Mouse (Mus musculus): ENCODE data around the gene Cc2d1a. TPM values are rescaled to one million over a fixed set of nuclear protein-coding genes. Genes with fewer than 3 reads are reported as not detected.
A peak's percentile ranks its signal among the peaks of the same experiment; 100 is the strongest.

Gene Cc2d1a
- polyA plus RNA-seq, 1 experiment from 2014 or later: 23.6 TPM

DNA sequence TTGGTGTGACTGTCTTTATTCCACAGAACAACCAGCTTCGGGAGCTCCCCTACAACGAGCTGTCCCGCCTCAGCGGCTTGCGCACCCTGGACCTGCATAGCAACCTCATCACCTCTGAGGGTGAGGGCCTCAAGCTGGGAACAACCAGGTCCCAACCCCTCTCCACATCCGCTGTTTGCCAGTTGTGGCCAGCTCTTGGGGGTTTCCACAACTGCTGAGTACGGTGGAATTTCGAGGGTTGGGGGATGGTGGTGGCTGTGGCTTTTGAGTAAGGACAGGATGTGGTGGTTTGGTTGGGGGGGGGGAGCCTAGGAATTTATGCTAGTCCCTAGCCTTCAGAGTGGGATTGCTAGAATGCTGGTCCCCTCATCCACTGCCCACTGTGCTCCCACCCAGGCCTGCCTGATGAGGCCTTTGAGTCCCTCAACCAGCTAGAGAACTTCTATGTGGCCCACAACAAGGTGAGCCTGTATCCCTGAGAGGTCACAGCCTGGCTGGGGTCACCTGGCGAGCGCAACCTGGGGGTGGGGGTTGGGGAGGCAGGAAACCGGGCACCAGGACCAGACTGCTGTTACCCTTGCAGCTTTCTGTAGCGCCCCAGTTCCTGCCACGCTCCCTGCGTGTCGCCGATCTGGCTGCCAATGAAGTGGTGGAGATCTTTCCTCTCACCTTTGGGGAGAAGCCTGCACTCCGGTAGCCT, 20.4 kb downstream of the Cc2d1a start:
- ATAC-seq (ENCODE audit: insufficient read depth): peak; percentile 45
- DNase-seq: peak; percentile 52
- Histone ChIP-seq H3K27me3 (ENCODE audit: insufficient read depth, low read length) (no peaks in the 10 kb centered on the region), H3K9me3 (ENCODE audit: low read depth, low read length) (no peaks in the 10 kb centered on the region), H3K9ac (no peak overlapping the region), H3K4me3 (ENCODE audit: low read depth, low read length) (no peak overlapping the region), H3K4me2 (no peak overlapping the region; the same call in 1 of the 2 replicates), H3K4me1 (ENCODE audit: insufficient read depth) (0 out of 2 replicates have a peak, but pooled peaks cover 4% of the 10 kb centered on the region), H3K27ac (ENCODE audit: low read depth) (no peak overlapping the region), H3K36me3 (ENCODE audit: insufficient read depth) (0 out of 2 replicates have a peak, but pooled peaks cover 8% of the 10 kb centered on the region)
- TF ChIP-seq CTCF (IDR thresholded peaks at IDR 0.05; ENCODE audit: low read depth): no peak
- WGBS: 43% methylated on average over 17 of the region's 17 CpGs

DNA sequence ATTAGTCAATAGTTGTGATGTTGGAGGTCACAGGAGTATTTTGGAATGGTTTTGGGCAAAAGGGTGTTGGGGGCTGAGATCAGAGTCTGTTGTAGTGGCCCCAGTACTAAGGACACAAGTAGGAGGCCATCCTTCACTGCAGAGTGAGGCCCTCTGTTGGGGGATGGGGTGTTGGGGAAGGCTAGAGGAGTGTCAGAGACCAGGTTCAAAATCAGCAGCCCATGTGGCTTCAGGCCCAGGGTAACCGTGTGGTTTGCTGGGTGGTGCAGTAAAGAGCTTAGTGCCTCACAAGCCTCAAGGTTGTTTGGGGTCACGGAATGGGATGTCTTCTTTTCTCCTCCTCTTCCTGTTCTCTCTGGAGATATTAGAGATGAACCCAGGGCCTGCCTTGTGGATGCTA, 21.0 kb downstream of the Cc2d1a start:
- Histone ChIP-seq H3K27ac (ENCODE audit: low read depth) (no peak overlapping the region), H3K36me3 (ENCODE audit: insufficient read depth) (0 out of 2 replicates have a peak, but pooled peaks cover 2% of the 10 kb centered on the region), H3K4me3 (ENCODE audit: low read depth, low read length) (no peak overlapping the region), H3K27me3 (ENCODE audit: insufficient read depth, low read length) (no peaks in the 10 kb centered on the region), H3K4me1 (ENCODE audit: insufficient read depth) (0 out of 2 replicates have a peak, but pooled peaks cover 4% of the 10 kb centered on the region), H3K9me3 (ENCODE audit: low read depth, low read length) (no peaks in the 10 kb centered on the region), H3K4me2 (no peak overlapping the region), H3K9ac (no peak overlapping the region)
- no peak for TF ChIP-seq CTCF (IDR thresholded peaks at IDR 0.05; ENCODE audit: low read depth)
- no peak for DNase-seq
- ATAC-seq (ENCODE audit: insufficient read depth): no peak
- 60% methylated on average over 2 of the region's 2 CpGs for WGBS

DNA sequence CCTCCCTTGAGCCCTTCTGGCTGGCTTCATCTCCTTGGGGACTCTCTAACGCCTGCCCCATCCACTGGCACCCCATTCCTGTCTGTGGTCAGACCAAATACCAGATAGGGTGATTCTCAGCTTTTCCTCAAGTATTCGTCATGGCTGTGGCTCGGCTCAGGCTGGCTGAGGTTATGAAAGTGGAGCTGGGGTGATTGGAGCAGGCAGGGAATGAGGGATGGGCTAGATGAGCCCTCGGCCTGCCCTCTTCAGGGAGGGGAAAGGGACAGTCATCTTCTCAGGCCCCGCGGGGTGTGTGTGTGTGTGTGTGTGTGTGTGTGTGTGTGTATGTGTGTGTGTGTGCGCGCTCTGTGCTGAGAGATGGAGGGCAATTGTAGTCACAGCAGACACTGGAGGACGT, 22.1 kb downstream of the Cc2d1a start, which contains the start of gene Podnl1:
Podnl1 (plus strand) TSS at position 334 of the 400 bp plus-strand sequence.
- Histone ChIP-seq H3K27me3 (ENCODE audit: insufficient read depth, low read length) (no peaks in the 10 kb centered on the region), H3K36me3 (ENCODE audit: insufficient read depth) (no peaks in the 10 kb centered on the region), H3K4me2 (no peak within 1 kb of the TSS), H3K4me3 (ENCODE audit: low read depth, low read length) (no peak within 1 kb of the TSS), H3K4me1 (ENCODE audit: insufficient read depth) (0 out of 2 replicates have a peak, but pooled peaks cover 4% of the 10 kb centered on the region), H3K27ac (ENCODE audit: low read depth) (no peak within 1 kb of the TSS), H3K9me3 (ENCODE audit: low read depth, low read length) (no peaks in the 10 kb centered on the region), H3K9ac (peak within 1 kb of the TSS; percentile 17; the same call in 1 of the 2 replicates)
- 22% methylated on average over 9 of the region's 9 CpGs for WGBS
- peak; percentile 55 for ATAC-seq (ENCODE audit: insufficient read depth)
- peak; percentile 34 for DNase-seq
- no peak for TF ChIP-seq CTCF (IDR thresholded peaks at IDR 0.05; ENCODE audit: low read depth)

DNA sequence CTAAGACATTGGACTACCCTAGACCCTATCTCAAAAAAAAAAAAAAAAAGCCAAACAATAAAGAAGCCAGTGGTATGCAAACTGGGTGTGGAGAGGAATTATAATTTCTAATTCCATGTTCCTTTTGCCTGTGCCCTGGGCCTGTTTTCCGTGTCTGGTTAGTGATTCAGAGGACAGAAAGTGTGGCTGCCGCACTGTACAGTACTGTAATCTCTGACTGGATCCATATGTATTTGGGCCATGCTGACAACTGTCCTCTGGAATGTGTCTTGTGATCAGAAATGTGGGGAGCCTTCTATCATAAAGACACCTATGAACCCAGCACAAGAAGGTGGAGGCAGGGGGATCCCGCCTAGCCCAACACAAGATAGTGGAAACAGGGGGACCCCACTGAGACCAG, 25.6 kb downstream of the Cc2d1a start:
- Histone ChIP-seq H3K36me3 (ENCODE audit: insufficient read depth) (no peaks in the 10 kb centered on the region), H3K27me3 (ENCODE audit: insufficient read depth, low read length) (no peaks in the 10 kb centered on the region), H3K9me3 (ENCODE audit: low read depth, low read length) (no peaks in the 10 kb centered on the region), H3K4me2 (no peak overlapping the region), H3K4me1 (ENCODE audit: insufficient read depth) (no peaks in the 10 kb centered on the region), H3K4me3 (ENCODE audit: low read depth, low read length) (no peak overlapping the region), H3K9ac (no peak overlapping the region), H3K27ac (ENCODE audit: low read depth) (no peak overlapping the region)
- WGBS: 70% methylated on average over 3 of the region's 3 CpGs
- no peak for DNase-seq
- no peak for TF ChIP-seq CTCF (IDR thresholded peaks at IDR 0.05; ENCODE audit: low read depth)
- no peak for ATAC-seq (ENCODE audit: insufficient read depth)

DNA sequence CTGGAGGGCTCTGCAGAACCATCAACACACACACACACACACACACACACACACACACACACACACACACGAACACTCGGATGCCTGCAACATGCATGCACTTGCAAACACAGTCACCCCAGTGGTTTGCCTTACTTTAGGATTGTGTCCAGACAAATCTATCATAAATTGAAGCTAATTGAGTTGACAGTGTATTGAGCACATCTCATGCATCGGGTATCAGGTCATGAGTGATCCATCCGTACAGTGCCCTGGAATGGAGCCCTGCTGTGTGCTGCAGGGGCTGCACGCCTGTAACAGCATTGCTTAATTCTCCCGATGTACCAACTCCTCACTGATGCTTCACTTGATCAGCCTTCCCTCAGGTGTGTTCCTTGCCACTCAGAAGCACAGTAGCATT, 32.1 kb downstream of the Cc2d1a start:
- no peak for DNase-seq
- Histone ChIP-seq H3K4me2 (no peak overlapping the region), H3K27ac (ENCODE audit: low read depth) (no peak overlapping the region), H3K9ac (no peak overlapping the region), H3K4me1 (ENCODE audit: insufficient read depth) (no peaks in the 10 kb centered on the region), H3K4me3 (ENCODE audit: low read depth, low read length) (no peak overlapping the region), H3K9me3 (ENCODE audit: low read depth, low read length) (no peaks in the 10 kb centered on the region), H3K27me3 (ENCODE audit: insufficient read depth, low read length) (no peaks in the 10 kb centered on the region), H3K36me3 (ENCODE audit: insufficient read depth) (no peaks in the 10 kb centered on the region)
- no peak for ATAC-seq (ENCODE audit: insufficient read depth)
- TF ChIP-seq CTCF (IDR thresholded peaks at IDR 0.05; ENCODE audit: low read depth): no peak
- WGBS: 75% methylated on average over 6 of the region's 6 CpGs

DNA sequence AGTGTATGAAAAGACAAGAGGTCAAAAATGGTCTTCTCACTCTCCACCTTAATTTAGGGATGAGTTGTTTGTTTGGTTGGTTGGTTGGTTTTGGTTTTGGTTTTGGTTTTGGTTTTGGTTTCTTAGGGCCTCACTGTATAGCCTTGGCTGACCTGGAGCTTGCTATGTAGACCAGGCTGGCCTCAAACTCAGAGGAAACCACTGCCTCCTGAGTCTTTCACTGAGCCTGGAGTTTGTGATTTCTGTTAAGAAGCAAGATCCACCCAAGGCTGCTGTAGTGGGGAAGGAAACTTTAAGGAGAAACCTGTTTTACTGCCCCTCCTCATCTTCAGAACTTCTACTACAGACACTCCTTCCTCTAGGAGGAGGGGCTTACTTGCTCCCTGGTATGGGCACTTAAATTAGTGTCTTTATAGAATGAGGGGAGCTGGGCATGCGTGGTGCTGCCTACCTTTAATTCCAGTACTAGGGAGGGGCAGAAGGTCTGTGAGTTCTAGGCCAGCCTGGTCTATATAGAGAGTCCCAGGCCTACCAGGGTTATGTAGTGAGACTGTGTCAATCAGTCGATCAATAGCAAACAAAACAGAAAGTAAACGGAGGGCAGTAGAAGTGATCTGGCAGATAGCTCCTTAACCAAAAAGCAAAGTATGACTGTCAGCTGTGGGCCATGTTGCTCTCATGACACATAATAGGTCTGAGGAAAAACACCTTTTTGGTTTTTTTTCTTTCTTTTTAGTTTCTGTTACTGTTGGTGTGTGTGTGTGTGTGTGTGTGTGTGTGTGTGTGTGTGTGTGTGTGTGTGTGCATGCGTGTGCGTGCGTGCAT, 41.3 kb downstream of the Cc2d1a start:
- no peak overlapping the region for H3K27ac ChIP-seq (ENCODE audit: low read depth)
- no peak for DNase-seq
- no peak for TF ChIP-seq CTCF (IDR thresholded peaks at IDR 0.05; ENCODE audit: low read depth)
- H3K9me3 ChIP-seq (ENCODE audit: low read depth, low read length): no peaks in the 10 kb centered on the region
- H3K4me3 ChIP-seq (ENCODE audit: low read depth, low read length): no peak overlapping the region
- no peak for ATAC-seq (ENCODE audit: insufficient read depth)
- H3K36me3 ChIP-seq (ENCODE audit: insufficient read depth): peaks cover 15% of the 10 kb centered on the region
- no peaks in the 10 kb centered on the region for H3K27me3 ChIP-seq (ENCODE audit: insufficient read depth, low read length)
- no peak overlapping the region for H3K9ac ChIP-seq
- 88% methylated on average over 6 of the region's 6 CpGs for WGBS
- no peak overlapping the region for H3K4me2 ChIP-seq
- H3K4me1 ChIP-seq (ENCODE audit: insufficient read depth): peaks cover 7% of the 10 kb centered on the region

DNA sequence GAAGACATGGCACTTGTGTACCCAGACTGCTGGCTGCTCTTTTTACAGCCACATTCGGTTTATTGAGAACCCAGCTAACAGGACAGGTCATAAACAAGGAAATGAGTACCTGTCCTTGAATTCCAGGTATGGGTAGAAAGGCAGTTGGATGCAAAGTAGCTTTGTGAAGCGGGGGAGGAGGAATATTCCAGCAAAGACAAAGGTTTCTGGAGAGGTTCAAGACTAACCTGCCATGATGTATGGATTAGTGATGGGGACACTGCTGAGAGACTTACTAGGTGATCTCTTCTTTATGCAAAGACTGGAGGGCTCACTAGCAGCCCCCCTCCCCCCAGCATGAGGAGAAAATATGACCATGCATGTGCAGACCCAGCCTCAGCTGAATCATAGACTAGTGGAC, 42.1 kb downstream of the Cc2d1a start:
- Histone ChIP-seq H3K27me3 (ENCODE audit: insufficient read depth, low read length) (no peaks in the 10 kb centered on the region), H3K4me3 (ENCODE audit: low read depth, low read length) (no peak overlapping the region), H3K27ac (ENCODE audit: low read depth) (no peak overlapping the region), H3K9ac (no peak overlapping the region), H3K9me3 (ENCODE audit: low read depth, low read length) (no peaks in the 10 kb centered on the region), H3K36me3 (ENCODE audit: insufficient read depth) (peaks cover 21% of the 10 kb centered on the region), H3K4me1 (ENCODE audit: insufficient read depth) (peaks cover 7% of the 10 kb centered on the region), H3K4me2 (no peak overlapping the region)
- ATAC-seq (ENCODE audit: insufficient read depth) (no peak), DNase-seq (no peak)
- WGBS: 86% methylated on average over 2 of the region's 2 CpGs
- no peak for TF ChIP-seq CTCF (IDR thresholded peaks at IDR 0.05; ENCODE audit: low read depth)
